Mouse (Mus musculus) mature B cell (primary cell): ENCODE results near the gene Gnl1.
"Not testable (repeated sequence)": the region's sequence is repeated elsewhere in the genome, so short reads cannot be mapped to it uniquely, and the experiment has no call there.

ENCODE experiments used
- in situ Hi-C: fragments of 300-500 bp; cut with MboI; formaldehyde crosslinking; loops from 2 replicates; pipeline ENCODE4 v1.14.3; 2019

The Gnl1 gene

GRCm38 (mm10) chr17:35979401-35980362 is at the start of gene Gnl1, which contains the start of gene Prr3:
Gene Gnl1, plus strand, starts transcription at chr17:35979851.
Gene Prr3, minus strand, starts transcription at chr17:35980236.
- in situ Hi-C loops, result no loop called here

- in situ Hi-C loops, result no loop called here
These were observed 49.0 kb upstream of the Gnl1 start for GRCm38 (mm10) chr17:35930627-35931026.

- in situ Hi-C loops, result no loop called here
These were observed 47.0 kb upstream of the Gnl1 start for GRCm38 (mm10) chr17:35932608-35933007.

GRCm38 (mm10) chr17:35935763-35936162 is 43.9 kb upstream of the Gnl1 start:
- in situ Hi-C loops, result not testable (repeated sequence)

- in situ Hi-C loops, result no loop called here
These were observed 41.8 kb upstream of the Gnl1 start for GRCm38 (mm10) chr17:35937700-35938348.

- in situ Hi-C loops, result no loop called here
These were observed 40.5 kb upstream of the Gnl1 start for GRCm38 (mm10) chr17:35939108-35939507.

- in situ Hi-C loops, result no loop called here
These were observed 39.7 kb upstream of the Gnl1 start for GRCm38 (mm10) chr17:35939941-35940340.

- in situ Hi-C loops, result not testable (repeated sequence)
These were observed 28.7 kb upstream of the Gnl1 start for GRCm38 (mm10) chr17:35950946-35951345.

GRCm38 (mm10) chr17:35952559-35952958 is 27.1 kb upstream of the Gnl1 start:
- in situ Hi-C loops, result not testable (repeated sequence)

GRCm38 (mm10) chr17:35954665-35955064 is 25.0 kb upstream of the Gnl1 start:
- in situ Hi-C loops, result no loop called here

- in situ Hi-C loops, result no loop called here
These were observed 21.0 kb upstream of the Gnl1 start for GRCm38 (mm10) chr17:35958533-35959223.

GRCm38 (mm10) chr17:35963279-35963678 is 16.4 kb upstream of the Gnl1 start:
- in situ Hi-C loops, result no loop called here

- in situ Hi-C loops, result no loop called here
These were observed 12.0 kb upstream of the Gnl1 start for GRCm38 (mm10) chr17:35967621-35968020.

GRCm38 (mm10) chr17:35969418-35970389 is 9.9 kb upstream of the Gnl1 start, which contains the start of gene Abcf1:
Gene Abcf1, minus strand, starts transcription at chr17:35969761.
- in situ Hi-C loops, result no loop called here

GRCm38 (mm10) chr17:35972131-35972530 is 7.5 kb upstream of the Gnl1 start:
- in situ Hi-C loops, result no loop called here

GRCm38 (mm10) chr17:35978811-35979400 is 745 bp upstream of the Gnl1 start:
- in situ Hi-C loops, result no loop called here

GRCm38 (mm10) chr17:35980363-35980754 is 708 bp downstream of the Gnl1 start:
- in situ Hi-C loops, result no loop called here

GRCm38 (mm10) chr17:35981776-35982175 is 2.1 kb downstream of the Gnl1 start:
- in situ Hi-C loops, result no loop called here

GRCm38 (mm10) chr17:35991781-35992180 is 12.1 kb downstream of the Gnl1 start:
- in situ Hi-C loops, result loop anchor here (10.0 kb wide), 2 partner anchors 53 to 157 kb away; partner anchors contain the start of genes Gm6034, H2-T22 and Tubb5

GRCm38 (mm10) chr17:35993675-35994074 is 14.0 kb downstream of the Gnl1 start:
- in situ Hi-C loops, result loop anchor here (10.0 kb wide), 2 partner anchors 51 to 159 kb away; partner anchors contain the start of genes Gm6034, H2-T22 and Tubb5
